Mouse (Mus musculus) heart, adult 18-20 months (tissue): ENCODE results near the gene Prh1. TPM values are rescaled to one million over a fixed set of nuclear protein-coding genes. Genes with fewer than 3 reads are reported as not detected.
"Not testable (repeated sequence)": the region's sequence is repeated elsewhere in the genome, so short reads cannot be mapped to it uniquely, and the experiment has no call there.

Experiments used
- DNase-seq, 2 experiments: peaks; one replicate each; pipeline ENCODE4 v3.0.0; 2021 to 2022; ENCODE audit warnings: mixed read lengths in 1 of 2
- long read RNA-seq, 2 experiments: library from polyadenylated mRNA; stranded (forward); transcript quantifications; one replicate each; pipeline ENCODE4 v2.0.0; 2021
- total RNA-seq, 2 experiments: library from RNA; stranded (reverse); gene quantifications; 2 replicates each; pipeline ENCODE4 v1.2.3; 2021

Gene Prh1
- total RNA-seq = not detected
- long read RNA-seq, experiment 1 = 0 reads
- long read RNA-seq, experiment 2 = 0 reads

GRCm38 (mm10) chr6:132569509-132569908, at the start of gene Prh1:
Gene Prh1, plus strand, starts transcription at chr6:132569809.
- DNase-seq = not testable (repeated sequence)

GRCm38 (mm10) chr6:132595613-132596012, 26.0 kb downstream of the Prh1 start, which contains the start of gene Prp2:
Gene Prp2, plus strand, starts transcription at chr6:132595913.
- DNase-seq = not testable (repeated sequence)

Other genes starting within 250 kb of the Prh1 start
- not detected for gene Gm8882, start 205.7 kb upstream of the Prh1 start, total RNA-seq
- gene Prp2, start 26.1 kb downstream of the Prh1 start, total RNA-seq = not detected
- not detected for gene A630073D07Rik, start 81.7 kb downstream of the Prh1 start, total RNA-seq
- not detected for gene Tas2r120, start 87.1 kb downstream of the Prh1 start, total RNA-seq
- gene Tas2r121, start 131.2 kb downstream of the Prh1 start, total RNA-seq = not detected
- gene Tas2r122, start 142.1 kb downstream of the Prh1 start, total RNA-seq = not detected
- not detected for gene Tas2r115, start 168.2 kb downstream of the Prh1 start, total RNA-seq
- gene Tas2r124, start 184.9 kb downstream of the Prh1 start, total RNA-seq = not detected
- gene Tas2r102, start 192.3 kb downstream of the Prh1 start, total RNA-seq = not detected
- not detected for gene Tas2r136, start 208.4 kb downstream of the Prh1 start, total RNA-seq
- gene Tas2r117, start 233.0 kb downstream of the Prh1 start, total RNA-seq = not detected